Mouse (Mus musculus) kidney, adult 2 months (tissue): ENCODE data around the gene Nkiras1. TPM values are rescaled to one million over a fixed set of nuclear protein-coding genes. Genes with fewer than 3 reads are reported as not detected.

Source experiments
- DNase-seq: peaks from one replicate; pipeline ENCODE4 v3.0.0; 2021
- H3K27ac ChIP-seq: fragments of 200-500 bp; 2 replicates; pipeline ENCODE4 v1.5.1; 2012; ENCODE audit warnings: low read depth, low read length, control low read depth, inconsistent platforms; ENCODE audit not compliant: insufficient read depth
- H3K27me3 ChIP-seq: fragments of 200-500 bp; replicated peaks from 2 replicates; pipeline ENCODE4 v1.6.1; 2012; ENCODE audit warnings: mild to moderate bottlenecking, moderate library complexity, low read length, inconsistent platforms; ENCODE audit not compliant: control insufficient read depth, insufficient read depth
- H3K36me3 ChIP-seq: fragments of 200-500 bp; 2 replicates; pipeline ENCODE4 v1.6.1; 2012; ENCODE audit warnings: mild to moderate bottlenecking, moderate library complexity, low read length, inconsistent platforms; ENCODE audit not compliant: control insufficient read depth, insufficient read depth
- H3K4me1 ChIP-seq: fragments of 200-500 bp; 2 replicates; pipeline ENCODE4 v1.6.1; 2011; ENCODE audit warnings: low read length; ENCODE audit not compliant: control insufficient read depth, insufficient read depth
- H3K4me3 ChIP-seq: fragments of 200-500 bp; 2 replicates; pipeline ENCODE4 v1.5.1; 2011; ENCODE audit warnings: mild to moderate bottlenecking, low read depth, low read length, control low read depth; ENCODE audit not compliant: insufficient read depth
- CTCF ChIP-seq: fragments of 200-500 bp; conservative IDR thresholded peaks from 2 replicates; pipeline ENCODE4 v1.5.1; 2011; ENCODE audit warnings: low read depth, mild to moderate bottlenecking, control low read depth, low read length, moderate library complexity, mixed read lengths; ENCODE audit not compliant: insufficient read depth, insufficient read length
- POLR2A ChIP-seq: fragments of 200-500 bp; IDR thresholded peaks from one replicate; pipeline ENCODE4 v1.6.1; 2011; ENCODE audit warnings: low read depth, low read length, control low read depth
- WGBS: fragments of 180-500 bp; shearing (Covaris S2); methylation state at CpG from one replicate; pipeline ENCODE4 v1.1.7; 2018; 5-methylcytosine and 5-hydroxymethylcytosine counted together
- polyA plus RNA-seq: library from polyadenylated mRNA; depleted of rRNA; stranded (reverse); fragments of >200 nt; gene quantifications from 2 replicates; pipeline ENCODE4 v1.2.3, GENCODE M21; 2012; rRNA removed

Nkiras1 gene
- polyA plus RNA-seq, 1 experiment: 13.1 TPM

- TF ChIP-seq POLR2A (no peak), CTCF (no peak)
- Histone ChIP-seq H3K36me3 (no peaks in the 10 kb centered on the region; the same call in 1 of the 2 replicates), H3K27ac (no peak overlapping the region), H3K4me1 (no peaks in the 10 kb centered on the region; the same call in 1 of the 2 replicates), H3K27me3 (no peaks in the 10 kb centered on the region), H3K4me3 (peak overlapping the region; percentile 52)
- WGBS: 6% methylated on average over 37 of the region's 37 CpGs
- peak; percentile 54 for DNase-seq
Observed at GRCm38 (mm10) chr14:18326968-18327672, 56.2 kb downstream of the Nkiras1 start.

- H3K4me1 ChIP-seq: no peaks in the 10 kb centered on the region; the same call in 1 of the 2 replicates
- H3K4me3 ChIP-seq: peak overlapping the region; percentile 98
- peak overlapping the region; percentile 36; the same call in 1 of the 2 replicates for H3K27ac ChIP-seq
- H3K27me3 ChIP-seq: no peaks in the 10 kb centered on the region
- no peak for DNase-seq
- TF ChIP-seq CTCF (no peak), POLR2A (no peak)
- under 1% methylated on average over 86 of the region's 99 CpGs for WGBS
- H3K36me3 ChIP-seq: no peaks in the 10 kb centered on the region; the same call in 1 of the 2 replicates
Observed at GRCm38 (mm10) chr14:18330789-18331692, 60.1 kb downstream of the Nkiras1 start.

- peak within 1 kb of the TSS; percentile 98 for H3K4me3 ChIP-seq
- peak within 1 kb of the TSS; percentile 36; the same call in 1 of the 2 replicates for H3K27ac ChIP-seq
- TF ChIP-seq POLR2A: peak; percentile 94
- TF ChIP-seq CTCF: no peak
- 2% methylated on average over 38 of the region's 39 CpGs for WGBS
- H3K27me3 ChIP-seq: no peaks in the 10 kb centered on the region
- no peaks in the 10 kb centered on the region; the same call in 1 of the 2 replicates for H3K36me3 ChIP-seq
- DNase-seq: peak; percentile 88
- no peaks in the 10 kb centered on the region; the same call in 1 of the 2 replicates for H3K4me1 ChIP-seq
Observed at GRCm38 (mm10) chr14:18331693-18332131, 60.8 kb downstream of the Nkiras1 start, which contains the start of gene Ube2e1. Gene Ube2e1, minus strand, starts transcription at chr14:18331859.

Other genes with a start within 250 kb of the Nkiras1 start
- gene Nr1d2, start 32.0 kb upstream of the Nkiras1 start, polyA plus RNA-seq: 17.0 and 26.7 TPM in 2 replicates
- gene Rpl15, start 255 bp downstream of the Nkiras1 start, polyA plus RNA-seq: 257 and 357 TPM in 2 replicates
- 38.1 and 51.8 TPM in 2 replicates for gene Ube2e1, start 60.7 kb downstream of the Nkiras1 start, polyA plus RNA-seq